Mouse (Mus musculus): ENCODE measurements around the gene Bbx. TPM values are rescaled to one million over a fixed set of nuclear protein-coding genes. Genes with fewer than 3 reads are reported as not detected.

The Bbx gene
- total RNA-seq, 2 experiments from 2014 or later: 7.8 to 9.4 TPM

- no peak for DNase-seq (ENCODE audit: low spot score)
These were observed 116.7 kb downstream of the Bbx start for GRCm38 (mm10) chr16:50315349-50315969.

- DNase-seq (ENCODE audit: low spot score): no peak
These were observed 120.6 kb downstream of the Bbx start for GRCm38 (mm10) chr16:50311588-50311987.

GRCm38 (mm10) chr16:50309411-50310042 lies 122.7 kb downstream of the Bbx start:
- peak; percentile 91 for DNase-seq (ENCODE audit: low spot score)

GRCm38 (mm10) chr16:50308256-50308655 lies 123.9 kb downstream of the Bbx start:
- no peak for DNase-seq (ENCODE audit: low spot score)

GRCm38 (mm10) chr16:50307231-50307630 lies 125.0 kb downstream of the Bbx start:
- no peak for DNase-seq (ENCODE audit: low spot score)

GRCm38 (mm10) chr16:50306727-50307126 lies 125.5 kb downstream of the Bbx start:
- no peak for DNase-seq (ENCODE audit: low spot score)

GRCm38 (mm10) chr16:50305156-50305555 lies 127.0 kb downstream of the Bbx start:
- DNase-seq (ENCODE audit: low spot score): no peak

- DNase-seq (ENCODE audit: low spot score): no peak
These were observed 129.6 kb downstream of the Bbx start for GRCm38 (mm10) chr16:50302566-50302965.

- DNase-seq (ENCODE audit: low spot score): no peak
These were observed 133.3 kb downstream of the Bbx start for GRCm38 (mm10) chr16:50298743-50299443.

- DNase-seq (ENCODE audit: low spot score): no peak
These were observed 138.5 kb downstream of the Bbx start for GRCm38 (mm10) chr16:50293502-50294228.

- no peak for DNase-seq (ENCODE audit: low spot score)
These were observed 139.4 kb downstream of the Bbx start for GRCm38 (mm10) chr16:50292834-50293233.

GRCm38 (mm10) chr16:50289764-50290163 lies 142.4 kb downstream of the Bbx start:
- no peak for DNase-seq (ENCODE audit: low spot score)

GRCm38 (mm10) chr16:50272813-50273212 lies 159.4 kb downstream of the Bbx start:
- DNase-seq (ENCODE audit: low spot score): no peak

GRCm38 (mm10) chr16:50262647-50263046 lies 169.5 kb downstream of the Bbx start:
- DNase-seq (ENCODE audit: low spot score): no peak

GRCm38 (mm10) chr16:50262209-50262608 lies 170.0 kb downstream of the Bbx start:
- DNase-seq (ENCODE audit: low spot score): no peak

- DNase-seq (ENCODE audit: low spot score): peak; percentile 12
These were observed 170.4 kb downstream of the Bbx start for GRCm38 (mm10) chr16:50261741-50262140.

- DNase-seq (ENCODE audit: low spot score): peak; percentile 11
These were observed 177.5 kb downstream of the Bbx start for GRCm38 (mm10) chr16:50254522-50255159.

GRCm38 (mm10) chr16:50251417-50251975 lies 180.7 kb downstream of the Bbx start:
- no peak for DNase-seq (ENCODE audit: low spot score)

GRCm38 (mm10) chr16:50250469-50250868 lies 181.7 kb downstream of the Bbx start:
- DNase-seq (ENCODE audit: low spot score): no peak

GRCm38 (mm10) chr16:50249036-50249435 lies 183.2 kb downstream of the Bbx start:
- DNase-seq (ENCODE audit: low spot score): no peak

GRCm38 (mm10) chr16:50242444-50242843 lies 189.7 kb downstream of the Bbx start:
- no peak for DNase-seq (ENCODE audit: low spot score)

All from gastrocnemius, adult 18-20 months (tissue).